In genomic region chr15:83593702-83594512, GRCm38 (mm10) we compare ENCODE assay signal across 8 mouse cellular contexts. TPM values are rescaled to one million over a fixed set of nuclear protein-coding genes. Genes with fewer than 3 reads are reported as not detected.
DNase-seq lines count a peak whose midpoint lies in the region; ATAC-seq and TF ChIP-seq lines count a peak whose summit lies in the region.

No protein-coding gene starts in this region.

- H3K36me3 ChIP-seq in heart, embryonic 12.5 days = 0 out of 2 replicates have a peak, but pooled peaks cover 6% of the 10 kb centered on the region
- peaks cover 44% of the 10 kb centered on the region for H3K36me3 ChIP-seq in G1E (replicated peaks)
- H3K36me3 ChIP-seq in erythroblast, embryonic 14.5 days (ENCODE audit: control insufficient read depth) = peaks cover 84% of the 10 kb centered on the region
- no peaks in the 10 kb centered on the region for H3K36me3 ChIP-seq in liver, adult 2 months (ENCODE audit: control insufficient read depth, insufficient read depth, low read length)

- peaks cover 40% of the 10 kb centered on the region for H3K4me1 ChIP-seq in heart, embryonic 12.5 days (replicated peaks)
- H3K4me1 ChIP-seq in G1E (ENCODE audit: insufficient read depth, low read depth, low read length) = peaks cover 65% of the 10 kb centered on the region
- peaks cover 79% of the 10 kb centered on the region for H3K4me1 ChIP-seq in erythroblast, embryonic 14.5 days (ENCODE audit: control insufficient read depth)
- H3K4me1 ChIP-seq in liver, adult 2 months (ENCODE audit: control insufficient read depth, insufficient read depth, low read length) = peaks cover 8% of the 10 kb centered on the region

- H3K27me3 ChIP-seq in heart, embryonic 12.5 days (replicated peaks) = no peaks in the 10 kb centered on the region
- no peaks in the 10 kb centered on the region for H3K27me3 ChIP-seq in G1E (ENCODE audit: insufficient read depth, low read length)
- H3K27me3 ChIP-seq in erythroblast, embryonic 14.5 days (ENCODE audit: control insufficient read depth) = no peaks in the 10 kb centered on the region
- H3K27me3 ChIP-seq in liver, adult 2 months (ENCODE audit: control insufficient read depth, insufficient read depth, low read length) = no peaks in the 10 kb centered on the region

- TF ChIP-seq POLR2A in liver, adult 2 months (IDR thresholded peaks at IDR 0.05; ENCODE audit: extremely low read depth, insufficient read depth, low read length) = no peak

- H3K4me2 ChIP-seq in heart, embryonic 12.5 days = peak overlapping the region; percentile 91

- peaks cover 2% of the 10 kb centered on the region; the same call in 1 of the 2 replicates for H3K79me2 ChIP-seq in liver, adult 2 months (ENCODE audit: control insufficient read depth, insufficient read depth, low read length)

- DNase-seq in heart, postnatal 14 days = no peak
- DNase-seq in G1E (ENCODE audit: low spot score) = peak; percentile 51
- no peak for DNase-seq in liver, adult 2 months (ENCODE audit: extremely low read depth, low read depth, low spot score)
- DNase-seq in spleen, postnatal 10 days (ENCODE audit: low spot score in 2 of 2) = peak; percentile 59 to 64
- DNase-seq in right cerebral cortex, adult 18-20 months = no peak
- DNase-seq in left cerebral cortex, postnatal 10 days (ENCODE audit: extremely low spot score in 1 of 2, low spot score in 2 of 2) = no peak

- H3K27ac ChIP-seq in heart, embryonic 12.5 days (ENCODE audit: poor library complexity, severe bottlenecking) = peak overlapping the region; percentile 49; the same call in 1 of the 2 replicates
- H3K27ac ChIP-seq in liver, adult 2 months (replicated peaks; ENCODE audit: insufficient read depth, low read depth, low read length) = no peak overlapping the region

- H3K4me3 ChIP-seq in heart, embryonic 12.5 days = peak overlapping the region; percentile 91
- peak overlapping the region; percentile 92 for H3K4me3 ChIP-seq in G1E (ENCODE audit: low read depth, low read length)
- H3K4me3 ChIP-seq in erythroblast, embryonic 14.5 days (replicated peaks) = peak overlapping the region; percentile 84
- H3K4me3 ChIP-seq in liver, adult 2 months (ENCODE audit: insufficient read depth, low read depth, low read length) = peak overlapping the region; percentile 94; the same call in 1 of the 2 replicates

- no peaks in the 10 kb centered on the region for H3K9me3 ChIP-seq in heart, embryonic 12.5 days (replicated peaks)
- no peaks in the 10 kb centered on the region for H3K9me3 ChIP-seq in G1E (replicated peaks)
- H3K9me3 ChIP-seq in erythroblast, embryonic 14.5 days (ENCODE audit: control insufficient read depth, low read length) = no peaks in the 10 kb centered on the region

- peak overlapping the region; percentile 91 for H3K9ac ChIP-seq in heart, embryonic 12.5 days
- H3K9ac ChIP-seq in liver, adult 2 months (ENCODE audit: low read depth, low read length) = peak overlapping the region; percentile 94; the same call in 1 of the 2 replicates

- TF ChIP-seq CTCF in G1E (IDR thresholded peaks at IDR 0.05; ENCODE audit: low read depth, low read length) = no peak
- TF ChIP-seq CTCF in liver, adult 2 months (IDR thresholded peaks at IDR 0.05; ENCODE audit: low read depth, low read length) = no peak

- intact Hi-C loops in heart, postnatal 14 days (cut with DNase I) = no loop called here
- intact Hi-C loops in left cerebral cortex, postnatal 10 days (cut with DNase I) = no loop called here

- peak; percentile 66 for ATAC-seq in heart, embryonic 12.5 days (ENCODE audit: insufficient number of reproducible peaks, low FRiP score)
- ATAC-seq in G1E (ENCODE audit: extremely low read depth, insufficient number of reproducible peaks, low FRiP score, poor library complexity, severe bottlenecking) = peak; percentile 72

- 10% methylated on average over 19 of the region's 19 CpGs for WGBS in heart, embryonic 12.5 days
- 33% methylated on average over 19 of the region's 19 CpGs for WGBS in liver, adult 2 months

RNA-seq across cellular contexts. Expression of gene Ttll12, which starts 1.1 kb away (rescaled TPM):
- 29.2 and 29.3 TPM in 2 replicates for polyA plus RNA-seq in heart, embryonic 12.5 days (2016; fragmentation: Nextera tagmentation; extraction: Ambion mirVana)
- total RNA-seq in heart, postnatal 14 days (2021) = 1 to 10 TPM; 5.1 to 6.0 TPM
- 50.4 and 59.4 TPM in 2 replicates for total RNA-seq in G1E (2014; fragmentation: Nextera tagmentation)
- total RNA-seq in G1E (2017) = 15.5 and 17.0 TPM in 2 replicates
- polyA plus RNA-seq in G1E (2012) = 128 and 181 TPM in 2 replicates
- polyA plus RNA-seq in erythroblast, embryonic 14.5 days (2012) = 27.8 and 30.9 TPM in 2 replicates
- 4.9 and 6.5 TPM in 2 replicates for total RNA-seq in liver, adult 2 months (2014; rRNA removed)
- 11.2 and 11.8 TPM in 2 replicates for polyA plus RNA-seq in liver, adult 2 months (2012; rRNA removed)
- 10 to 100 TPM; 19.1 to 19.2 TPM for total RNA-seq in left cerebral cortex, postnatal 10 days (2021)

RNA-seq across cellular contexts. Expression of gene Mcat, which starts 30.3 kb away (rescaled TPM):
- 34.4 and 34.8 TPM in 2 replicates for polyA plus RNA-seq in heart, embryonic 12.5 days (2016; fragmentation: Nextera tagmentation; extraction: Ambion mirVana)
- 10 to 100 TPM; 32.9 to 33.0 TPM for total RNA-seq in heart, postnatal 14 days (2021)
- total RNA-seq in G1E (2014; fragmentation: Nextera tagmentation) (8.5 and 17.7 TPM in 2 replicates), G1E (2017) (13.4 and 14.0 TPM in 2 replicates)
- polyA plus RNA-seq in G1E (2012) = 17.1 and 20.2 TPM in 2 replicates
- polyA plus RNA-seq in erythroblast, embryonic 14.5 days (2012) = 0.91 and 2.0 TPM in 2 replicates
- total RNA-seq in liver, adult 2 months (2014; rRNA removed) = 25.9 and 27.9 TPM in 2 replicates
- polyA plus RNA-seq in liver, adult 2 months (2012; rRNA removed) = 29.3 and 30.7 TPM in 2 replicates
- 10 to 100 TPM; 33.8 to 38.3 TPM for total RNA-seq in left cerebral cortex, postnatal 10 days (2021)

RNA-seq across cellular contexts. Expression of gene Tspo, which starts 30.5 kb away (rescaled TPM):
- polyA plus RNA-seq in heart, embryonic 12.5 days (2016; fragmentation: Nextera tagmentation; extraction: Ambion mirVana) = 119 and 125 TPM in 2 replicates
- total RNA-seq in heart, postnatal 14 days (2021) = 10 to 100 TPM; 64.8 to 66.0 TPM
- total RNA-seq in G1E (2014; fragmentation: Nextera tagmentation) = 13.5 and 31.8 TPM in 2 replicates
- 50.5 and 63.3 TPM in 2 replicates for total RNA-seq in G1E (2017)
- polyA plus RNA-seq in G1E (2012) = 108 and 114 TPM in 2 replicates
- 62.5 and 75.0 TPM in 2 replicates for polyA plus RNA-seq in erythroblast, embryonic 14.5 days (2012)
- 99.9 and 123 TPM in 2 replicates for total RNA-seq in liver, adult 2 months (2014; rRNA removed)
- 206 and 283 TPM in 2 replicates for polyA plus RNA-seq in liver, adult 2 months (2012; rRNA removed)
- 1 to 10 TPM; 2.6 to 2.9 TPM for total RNA-seq in left cerebral cortex, postnatal 10 days (2021)

Comparison
In these comparisons a context has a peak if more than half of its experiments do, and no peak if none do; other contexts are left out.
1. DNase-seq: peak in G1E (single experiment) and spleen, postnatal 10 days (2 of 2); none in heart, postnatal 14 days (0 of 2), liver, adult 2 months (single experiment), right cerebral cortex, adult 18-20 months (single experiment) and left cerebral cortex, postnatal 10 days (0 of 2).
2. Peak in every context shown above with its lines, with median percentiles within 50 percentile points of each other: H3K4me3 ChIP-seq.